Mouse (Mus musculus) B cell, adult (primary cell): ENCODE measurements around the gene Rorb. TPM values are rescaled to one million over a fixed set of nuclear protein-coding genes. Genes with fewer than 3 reads are reported as not detected.

Experiments
- total RNA-seq: library from RNA; stranded (reverse); gene quantifications from 4 replicates; pipeline ENCODE4 v1.2.4, GENCODE M21; 2023; ENCODE audit not compliant: inconsistent age

Gene Rorb
- not detected in 4 replicates for total RNA-seq

GRCm38 (mm10) chr19:19110793-19111427 lies at the start of gene Rorb:
TSS of gene Rorb (minus strand) at chr19:19111196.

